Mouse (Mus musculus): ENCODE measurements at regions not wholly inside any gene's neighbourhood (a gene's known extent, or its start where the extent isn't known, plus 50 kb on each side); places are given as distances from the start of the nearest gene placed in this dataset.

- Histone ChIP-seq H3K9ac (ENCODE audit: low read depth, low read length) (no peak overlapping the region), H3K27ac (no peak overlapping the region), H3K4me1 (ENCODE audit: control insufficient read depth, insufficient read depth, low read length) (no peaks in the 10 kb centered on the region), H3K27me3 (ENCODE audit: control insufficient read depth, insufficient read depth, low read length) (no peaks in the 10 kb centered on the region), H3K36me3 (ENCODE audit: control insufficient read depth, insufficient read depth, low read length) (no peaks in the 10 kb centered on the region), H3K79me2 (replicated peaks; ENCODE audit: control insufficient read depth, insufficient read depth, low read length) (no peaks in the 10 kb centered on the region), H3K4me3 (no peak overlapping the region)
- intact Hi-C loops (cut with DNase I), result no loop called here
- 61% methylated on average over 4 of the region's 4 CpGs for WGBS
- no peak for DNase-seq
- TF ChIP-seq CTCF (IDR thresholded peaks at IDR 0.05) (peak; percentile 30), POLR2A (IDR thresholded peaks at IDR 0.05; ENCODE audit: insufficient read depth, low read depth, low read length) (no peak)
These were observed 223.8 kb downstream of the Lipi start for GRCm38 (mm10) chr16:75362095-75362494.

GRCm38 (mm10) chr16:75360791-75361190 is 225.1 kb downstream of the Lipi start:
- intact Hi-C loops (cut with DNase I), result no loop called here
- no peak overlapping the region for H3K27ac ChIP-seq
- no peaks in the 10 kb centered on the region for H3K36me3 ChIP-seq (ENCODE audit: control insufficient read depth, insufficient read depth, low read length)
- H3K9ac ChIP-seq (ENCODE audit: low read depth, low read length), result no peak overlapping the region
- no peaks in the 10 kb centered on the region for H3K79me2 ChIP-seq (replicated peaks; ENCODE audit: control insufficient read depth, insufficient read depth, low read length)
- H3K4me1 ChIP-seq (ENCODE audit: control insufficient read depth, insufficient read depth, low read length), result no peaks in the 10 kb centered on the region
- DNase-seq, result no peak
- H3K27me3 ChIP-seq (ENCODE audit: control insufficient read depth, insufficient read depth, low read length), result no peaks in the 10 kb centered on the region
- 62% methylated on average over 4 of the region's 4 CpGs for WGBS
- TF ChIP-seq EP300 (IDR thresholded peaks at IDR 0.05; ENCODE audit: insufficient read depth, low read depth, low read length) (no peak), CTCF (IDR thresholded peaks at IDR 0.05) (no peak), POLR2A (IDR thresholded peaks at IDR 0.05; ENCODE audit: insufficient read depth, low read depth, low read length) (no peak)
- no peak overlapping the region for H3K4me3 ChIP-seq

- intact Hi-C loops (cut with DNase I), result no loop called here
- Histone ChIP-seq H3K79me2 (replicated peaks; ENCODE audit: control insufficient read depth, insufficient read depth, low read length) (no peaks in the 10 kb centered on the region), H3K27ac (no peak overlapping the region), H3K4me3 (no peak overlapping the region), H3K27me3 (ENCODE audit: control insufficient read depth, insufficient read depth, low read length) (no peaks in the 10 kb centered on the region), H3K4me1 (ENCODE audit: control insufficient read depth, insufficient read depth, low read length) (no peaks in the 10 kb centered on the region), H3K9ac (ENCODE audit: low read depth, low read length) (no peak overlapping the region), H3K36me3 (ENCODE audit: control insufficient read depth, insufficient read depth, low read length) (no peaks in the 10 kb centered on the region)
- no peak for TF ChIP-seq POLR2A (IDR thresholded peaks at IDR 0.05; ENCODE audit: insufficient read depth, low read depth, low read length)
- TF ChIP-seq CTCF (IDR thresholded peaks at IDR 0.05), result no peak
- TF ChIP-seq EP300 (IDR thresholded peaks at IDR 0.05; ENCODE audit: insufficient read depth, low read depth, low read length), result no peak
- 77% methylated on average over 1 of the region's 1 CpGs for WGBS
- DNase-seq, result no peak
These were observed 232.5 kb downstream of the Lipi start for GRCm38 (mm10) chr16:75353394-75353793.

GRCm38 (mm10) chr16:75344201-75344927 is 241.5 kb downstream of the Lipi start:
- TF ChIP-seq EP300 (IDR thresholded peaks at IDR 0.05; ENCODE audit: insufficient read depth, low read depth, low read length) (no peak), POLR2A (IDR thresholded peaks at IDR 0.05; ENCODE audit: insufficient read depth, low read depth, low read length) (no peak), CTCF (IDR thresholded peaks at IDR 0.05) (no peak)
- no peaks in the 10 kb centered on the region for H3K27me3 ChIP-seq (ENCODE audit: control insufficient read depth, insufficient read depth, low read length)
- H3K4me1 ChIP-seq (ENCODE audit: control insufficient read depth, insufficient read depth, low read length), result no peaks in the 10 kb centered on the region
- H3K4me3 ChIP-seq, result no peak overlapping the region
- intact Hi-C loops (cut with DNase I), result no loop called here
- H3K27ac ChIP-seq, result no peak overlapping the region
- no peaks in the 10 kb centered on the region for H3K36me3 ChIP-seq (ENCODE audit: control insufficient read depth, insufficient read depth, low read length)
- no peak for DNase-seq
- no peaks in the 10 kb centered on the region for H3K79me2 ChIP-seq (replicated peaks; ENCODE audit: control insufficient read depth, insufficient read depth, low read length)
- no peak overlapping the region for H3K9ac ChIP-seq (ENCODE audit: low read depth, low read length)
- 70% methylated on average over 8 of the region's 8 CpGs for WGBS

GRCm38 (mm10) chr16:75343028-75343901 is 242.6 kb downstream of the Lipi start:
- intact Hi-C loops (cut with DNase I), result no loop called here
- H3K27me3 ChIP-seq (ENCODE audit: control insufficient read depth, insufficient read depth, low read length), result no peaks in the 10 kb centered on the region
- H3K27ac ChIP-seq, result no peak overlapping the region
- no peaks in the 10 kb centered on the region for H3K79me2 ChIP-seq (replicated peaks; ENCODE audit: control insufficient read depth, insufficient read depth, low read length)
- no peak overlapping the region for H3K9ac ChIP-seq (ENCODE audit: low read depth, low read length)
- 34% methylated on average over 11 of the region's 11 CpGs for WGBS
- H3K36me3 ChIP-seq (ENCODE audit: control insufficient read depth, insufficient read depth, low read length), result no peaks in the 10 kb centered on the region
- H3K4me1 ChIP-seq (ENCODE audit: control insufficient read depth, insufficient read depth, low read length), result no peaks in the 10 kb centered on the region
- H3K4me3 ChIP-seq, result no peak overlapping the region
- DNase-seq, result no peak
- TF ChIP-seq EP300 (IDR thresholded peaks at IDR 0.05; ENCODE audit: insufficient read depth, low read depth, low read length), result no peak
- TF ChIP-seq POLR2A (IDR thresholded peaks at IDR 0.05; ENCODE audit: insufficient read depth, low read depth, low read length), result no peak
- peak; percentile 76 for TF ChIP-seq CTCF (IDR thresholded peaks at IDR 0.05)

GRCm38 (mm10) chr16:75334228-75334627 is 251.6 kb downstream of the Lipi start:
- no peak overlapping the region for H3K4me3 ChIP-seq
- H3K79me2 ChIP-seq (replicated peaks; ENCODE audit: control insufficient read depth, insufficient read depth, low read length), result no peaks in the 10 kb centered on the region
- DNase-seq, result no peak
- 93% methylated on average over 2 of the region's 2 CpGs for WGBS
- intact Hi-C loops (cut with DNase I), result no loop called here
- no peaks in the 10 kb centered on the region for H3K27me3 ChIP-seq (ENCODE audit: control insufficient read depth, insufficient read depth, low read length)
- no peak overlapping the region for H3K9ac ChIP-seq (ENCODE audit: low read depth, low read length)
- H3K36me3 ChIP-seq (ENCODE audit: control insufficient read depth, insufficient read depth, low read length), result no peaks in the 10 kb centered on the region
- H3K4me1 ChIP-seq (ENCODE audit: control insufficient read depth, insufficient read depth, low read length), result no peaks in the 10 kb centered on the region
- no peak for TF ChIP-seq EP300 (IDR thresholded peaks at IDR 0.05; ENCODE audit: insufficient read depth, low read depth, low read length)
- no peak for TF ChIP-seq POLR2A (IDR thresholded peaks at IDR 0.05; ENCODE audit: insufficient read depth, low read depth, low read length)
- no peak overlapping the region for H3K27ac ChIP-seq

Measured in heart, adult 2 months (tissue).